ENCODE assay signal across 8 mouse cellular contexts in the genomic region with DNA sequence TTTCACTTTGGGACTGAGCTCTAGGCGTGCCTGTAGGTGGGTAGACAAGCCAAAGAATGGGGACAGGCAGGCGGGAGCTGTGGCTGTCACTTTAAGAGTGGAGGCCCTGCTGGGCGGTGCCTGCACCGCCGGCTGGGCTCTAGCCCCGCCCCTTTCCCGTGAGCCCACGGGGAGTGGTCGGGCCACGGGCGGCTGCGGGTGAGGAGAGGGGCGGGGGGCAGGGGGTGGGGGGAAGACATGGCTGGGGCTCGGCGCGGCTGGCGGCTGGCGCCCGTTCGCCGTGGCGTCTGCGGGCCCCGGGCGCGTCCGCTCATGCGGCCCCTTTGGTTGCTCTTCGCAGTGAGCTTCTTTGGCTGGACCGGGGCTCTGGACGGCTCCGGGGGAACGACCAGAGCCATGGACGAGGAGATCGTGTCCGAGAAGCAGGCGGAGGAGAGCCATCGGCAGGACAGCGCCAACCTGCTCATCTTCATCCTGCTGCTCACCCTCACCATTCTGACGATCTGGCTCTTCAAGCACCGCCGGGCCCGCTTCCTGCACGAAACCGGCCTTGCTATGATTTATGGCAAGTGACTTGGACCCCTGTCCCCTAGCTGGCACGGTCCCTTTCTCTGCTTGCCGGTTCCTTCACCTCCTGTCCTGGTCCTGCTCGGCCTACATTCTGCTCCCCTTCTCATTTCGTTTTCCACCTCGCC. TPM values are rescaled to one million over a fixed set of nuclear protein-coding genes. Genes with fewer than 3 reads are reported as not detected.
A peak's percentile ranks its signal among the peaks of the same experiment; 100 is the strongest.
DNase-seq lines count a peak whose midpoint lies in the region; ATAC-seq and TF ChIP-seq lines count a peak whose summit lies in the region.

TSS of gene Slc9a6 (plus strand) at position 135 of the 695 bp plus-strand sequence.

- peaks cover 8% of the 10 kb centered on the region; the same call in 1 of the 2 replicates for H3K4me1 ChIP-seq in embryonic facial prominence, embryonic 10.5 days
- no peaks in the 10 kb centered on the region for H3K4me1 ChIP-seq in intestine, postnatal 0 days (replicated peaks; ENCODE audit: control insufficient read depth, insufficient read depth, low read length)
- H3K4me1 ChIP-seq in limb, embryonic 12.5 days (replicated peaks), result peaks cover 8% of the 10 kb centered on the region; the same call in 1 of the 2 replicates
- H3K4me1 ChIP-seq in midbrain, embryonic 14.5 days (ENCODE audit: control insufficient read depth, insufficient read depth, low read length), result 0 out of 2 replicates have a peak, but pooled peaks cover 9% of the 10 kb centered on the region

- peak; percentile 91 for ATAC-seq in intestine, postnatal 0 days
- ATAC-seq in limb, embryonic 12.5 days (ENCODE audit: insufficient number of reproducible peaks, insufficient read depth, low FRiP score, low TSS enrichment, low read depth), result peak; percentile 95
- ATAC-seq in midbrain, embryonic 14.5 days (ENCODE audit: low FRiP score, low TSS enrichment), result peak; percentile 96

- peak within 1 kb of the TSS; percentile 85 for H3K27ac ChIP-seq in embryonic facial prominence, embryonic 10.5 days (replicated peaks)
- peak within 1 kb of the TSS; percentile 35 for H3K27ac ChIP-seq in intestine, postnatal 0 days (ENCODE audit: low read depth, low read length)
- H3K27ac ChIP-seq in limb, embryonic 12.5 days, result peak within 1 kb of the TSS; percentile 67
- peak within 1 kb of the TSS; percentile 87 for H3K27ac ChIP-seq in midbrain, embryonic 14.5 days (replicated peaks; ENCODE audit: low read depth, low read length)

- peak; percentile 81 for DNase-seq in 3134 (ENCODE audit: extremely low read depth, insufficient read length, low spot score)
- peak; percentile 83 for DNase-seq in adrenal gland, postnatal 10 days
- DNase-seq in embryonic facial prominence, embryonic 10.5 days (ENCODE audit: low spot score), result peak; percentile 87
- no peak for DNase-seq in gonadal fat pad, adult 2 months (ENCODE audit: low read depth)
- peak; percentile 91 for DNase-seq in midbrain, embryonic 14.5 days
- peak; percentile 61 to 64 for DNase-seq in spleen, adult 18-20 months

- WGBS in embryonic facial prominence, embryonic 10.5 days, result 12% methylated on average over 36 of the region's 50 CpGs
- 15% methylated on average over 49 of the region's 50 CpGs for WGBS in intestine, postnatal 0 days
- 14% methylated on average over 43 of the region's 50 CpGs for WGBS in limb, embryonic 12.5 days
- 18% methylated on average over 48 of the region's 50 CpGs for WGBS in midbrain, embryonic 14.5 days

- H3K4me3 ChIP-seq in embryonic facial prominence, embryonic 10.5 days, result peak within 1 kb of the TSS; percentile 67
- peak within 1 kb of the TSS; percentile 59 for H3K4me3 ChIP-seq in intestine, postnatal 0 days (ENCODE audit: low read depth, low read length)
- peak within 1 kb of the TSS; percentile 57 for H3K4me3 ChIP-seq in limb, embryonic 12.5 days (replicated peaks)
- H3K4me3 ChIP-seq in midbrain, embryonic 14.5 days (replicated peaks; ENCODE audit: low read depth, low read length), result peak within 1 kb of the TSS; percentile 51

- peak within 1 kb of the TSS; percentile 54 for H3K9ac ChIP-seq in intestine, postnatal 0 days (ENCODE audit: low read depth, low read length)
- peak within 1 kb of the TSS; percentile 66 for H3K9ac ChIP-seq in limb, embryonic 12.5 days (replicated peaks)
- peak within 1 kb of the TSS; percentile 70 for H3K9ac ChIP-seq in midbrain, embryonic 14.5 days (replicated peaks; ENCODE audit: low read length)

- H3K9me3 ChIP-seq in embryonic facial prominence, embryonic 10.5 days, result no peaks in the 10 kb centered on the region
- H3K9me3 ChIP-seq in intestine, postnatal 0 days (ENCODE audit: control insufficient read depth), result no peaks in the 10 kb centered on the region
- H3K9me3 ChIP-seq in limb, embryonic 12.5 days, result no peaks in the 10 kb centered on the region
- H3K9me3 ChIP-seq in midbrain, embryonic 14.5 days (ENCODE audit: control insufficient read depth, low read length), result no peaks in the 10 kb centered on the region

- no peaks in the 10 kb centered on the region for H3K27me3 ChIP-seq in embryonic facial prominence, embryonic 10.5 days (replicated peaks; ENCODE audit: low read depth, poor library complexity, severe bottlenecking)
- H3K27me3 ChIP-seq in intestine, postnatal 0 days (replicated peaks; ENCODE audit: control insufficient read depth, insufficient read depth, low read length), result no peaks in the 10 kb centered on the region
- no peaks in the 10 kb centered on the region for H3K27me3 ChIP-seq in limb, embryonic 12.5 days
- H3K27me3 ChIP-seq in midbrain, embryonic 14.5 days (ENCODE audit: control insufficient read depth, insufficient read depth, low read length), result no peaks in the 10 kb centered on the region

- TF ChIP-seq CTCF in intestine, postnatal 0 days (IDR thresholded peaks at IDR 0.05; ENCODE audit: low read depth), result no peak

- H3K4me2 ChIP-seq in intestine, postnatal 0 days (replicated peaks; ENCODE audit: low read depth), result peak within 1 kb of the TSS; percentile 67
- H3K4me2 ChIP-seq in limb, embryonic 12.5 days, result peak within 1 kb of the TSS; percentile 56
- peak within 1 kb of the TSS; percentile 57 for H3K4me2 ChIP-seq in midbrain, embryonic 14.5 days (ENCODE audit: low read length)

- H3K36me3 ChIP-seq in embryonic facial prominence, embryonic 10.5 days (replicated peaks), result no peaks in the 10 kb centered on the region
- no peaks in the 10 kb centered on the region for H3K36me3 ChIP-seq in intestine, postnatal 0 days (ENCODE audit: control insufficient read depth, insufficient read depth)
- no peaks in the 10 kb centered on the region for H3K36me3 ChIP-seq in limb, embryonic 12.5 days
- no peaks in the 10 kb centered on the region for H3K36me3 ChIP-seq in midbrain, embryonic 14.5 days (ENCODE audit: control insufficient read depth, insufficient read depth, low read length)

RNA-seq across cellular contexts. Expression of gene Slc9a6, which starts in this region (rescaled TPM):
- total RNA-seq in adrenal gland, postnatal 10 days (2021), result 10 to 100 TPM; 22.3 to 22.5 TPM
- polyA plus RNA-seq in embryonic facial prominence, embryonic 10.5 days (2016; fragmentation: Nextera tagmentation; extraction: Ambion mirVana), result 8.9 and 9.9 TPM in 2 replicates
- 49.1 and 58.5 TPM in 2 replicates for polyA plus RNA-seq in gonadal fat pad, adult 2 months (2012; rRNA removed)
- polyA plus RNA-seq in intestine, postnatal 0 days (2015; fragmentation: Nextera tagmentation; extraction: Ambion mirVana), result 11.7 and 12.5 TPM in 2 replicates
- polyA plus RNA-seq in limb, embryonic 12.5 days (2016; fragmentation: Nextera tagmentation; extraction: Ambion mirVana), result 13.7 and 14.2 TPM in 2 replicates
- 48.7 and 55.1 TPM in 2 replicates for polyA plus RNA-seq in midbrain, embryonic 14.5 days (2014; fragmentation: Nextera tagmentation; extraction: Ambion mirVana)

Comparison
In these comparisons a context has a peak if more than half of its experiments do, and no peak if none do; other contexts are left out.
1. H3K27ac ChIP-seq: peak in every context shown above with its lines; median percentile 87 in midbrain, embryonic 14.5 days; 85 in embryonic facial prominence, embryonic 10.5 days; 67 in limb, embryonic 12.5 days; 35 in intestine, postnatal 0 days.